Mouse (Mus musculus): ENCODE measurements around the gene Ghitm. TPM values are rescaled to one million over a fixed set of nuclear protein-coding genes. Genes with fewer than 3 reads are reported as not detected.
A peak's percentile ranks its signal among the peaks of the same experiment; 100 is the strongest.
"Not testable (repeated sequence)": the region's sequence is repeated elsewhere in the genome, so short reads cannot be mapped to it uniquely, and the experiment has no call there.

Ghitm gene
- total RNA-seq (2021), result 100 to 1,000 TPM; 391 to 413 TPM

GRCm38 (mm10) chr14:37135127-37135593 lies at the start of gene Ghitm:
TSS of gene Ghitm (minus strand) at chr14:37135272.
- DNase-seq, result peak; percentile 98

GRCm38 (mm10) chr14:37184871-37185270 lies 49.8 kb upstream of the Ghitm start:
- no peak for DNase-seq

GRCm38 (mm10) chr14:37174484-37174883 lies 39.4 kb upstream of the Ghitm start:
- no peak for DNase-seq

GRCm38 (mm10) chr14:37165266-37165926 lies 30.3 kb upstream of the Ghitm start:
- DNase-seq, result peak in 1 of 2 experiments; percentile 9

- no peak for DNase-seq
These were observed 29.4 kb upstream of the Ghitm start for GRCm38 (mm10) chr14:37164392-37165032.

- DNase-seq, result no peak
These were observed 28.3 kb upstream of the Ghitm start for GRCm38 (mm10) chr14:37163277-37163956.

- no peak for DNase-seq
These were observed 19.3 kb upstream of the Ghitm start for GRCm38 (mm10) chr14:37154391-37154790.

- no peak for DNase-seq
These were observed 4.1 kb upstream of the Ghitm start for GRCm38 (mm10) chr14:37139051-37139710.

GRCm38 (mm10) chr14:37137596-37137995 lies 2.5 kb upstream of the Ghitm start:
- not testable (repeated sequence) for DNase-seq

GRCm38 (mm10) chr14:37136110-37136509 lies 1.0 kb upstream of the Ghitm start:
- DNase-seq, result no peak

GRCm38 (mm10) chr14:37135671-37136070 lies 599 bp upstream of the Ghitm start:
- no peak for DNase-seq

GRCm38 (mm10) chr14:37134304-37135126 lies 557 bp downstream of the Ghitm start:
- DNase-seq, result no peak

GRCm38 (mm10) chr14:37127652-37128051 lies 7.4 kb downstream of the Ghitm start:
- no peak for DNase-seq

GRCm38 (mm10) chr14:37119233-37119632 lies 15.8 kb downstream of the Ghitm start:
- no peak for DNase-seq

GRCm38 (mm10) chr14:37113922-37114321 lies 21.1 kb downstream of the Ghitm start, which contains the start of gene 2610528A11Rik:
TSS of gene 2610528A11Rik (minus strand) at chr14:37114022.
- DNase-seq, result no peak

- no peak for DNase-seq
These were observed 22.1 kb downstream of the Ghitm start for GRCm38 (mm10) chr14:37112931-37113330.

- no peak for DNase-seq
These were observed 23.7 kb downstream of the Ghitm start for GRCm38 (mm10) chr14:37111371-37111770.

GRCm38 (mm10) chr14:37110456-37110855 lies 24.6 kb downstream of the Ghitm start:
- no peak for DNase-seq

- no peak for DNase-seq
These were observed 25.1 kb downstream of the Ghitm start for GRCm38 (mm10) chr14:37109975-37110374.

GRCm38 (mm10) chr14:37109460-37109859 lies 25.6 kb downstream of the Ghitm start:
- no peak for DNase-seq

- no peak for DNase-seq
These were observed 29.2 kb downstream of the Ghitm start for GRCm38 (mm10) chr14:37105846-37106245.

- no peak for DNase-seq
These were observed 30.3 kb downstream of the Ghitm start for GRCm38 (mm10) chr14:37104747-37105146.

Data from layer of hippocampus, postnatal 36 days (tissue).